Mouse (Mus musculus) embryo, embryonic 10 days (tissue): ENCODE measurements at regions not wholly inside any gene's neighbourhood (a gene's known extent, or its start where the extent isn't known, plus 50 kb on each side); places are given as distances from the start of the nearest gene placed in this dataset.
A peak's percentile ranks its signal among the peaks of the same experiment; 100 is the strongest.

Experiments used
- DNase-seq: peaks from one replicate; pipeline ENCODE4 v3.0.0-alpha.2; 2015; ENCODE audit warnings: low spot score

DNA sequence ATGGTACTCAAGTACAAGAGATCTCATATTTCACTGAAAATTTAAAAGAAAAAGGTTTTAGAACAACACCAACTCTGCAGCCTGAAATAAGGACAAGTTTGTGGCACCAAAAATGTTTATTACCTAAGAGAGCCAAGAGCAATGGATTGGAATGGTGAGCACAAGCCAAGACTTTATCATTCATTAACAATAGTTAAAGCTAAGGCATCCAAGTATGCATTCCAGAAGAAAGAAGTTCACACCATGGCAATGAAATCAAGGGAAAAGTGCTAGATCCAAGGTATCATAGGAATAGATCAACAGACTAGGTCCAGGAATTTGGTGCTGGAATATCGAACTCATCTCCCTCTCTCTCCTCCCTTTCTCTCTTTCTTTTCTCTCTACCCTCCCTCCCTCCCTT, 63.8 kb upstream of the P3h2 start:
- DNase-seq, result no peak

DNA sequence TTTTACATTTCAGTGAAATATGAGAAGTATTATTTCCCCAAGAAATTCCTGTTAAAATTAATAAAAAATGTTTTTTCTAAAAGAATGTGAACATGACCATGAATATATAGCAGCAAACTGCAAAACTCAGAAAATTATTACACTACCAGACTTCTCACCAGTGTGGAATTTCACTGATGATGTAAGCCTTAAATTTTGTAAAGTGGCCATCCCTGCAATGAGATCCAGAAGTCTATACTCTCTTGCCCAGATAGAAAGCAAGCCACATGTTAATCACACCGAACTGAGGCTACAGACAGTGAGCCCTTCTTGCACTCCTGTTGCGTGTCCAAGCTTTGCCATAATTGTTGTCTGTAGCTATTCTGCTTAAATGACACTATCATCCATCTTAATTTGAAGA, 62.6 kb upstream of the P3h2 start:
- no peak for DNase-seq

DNA sequence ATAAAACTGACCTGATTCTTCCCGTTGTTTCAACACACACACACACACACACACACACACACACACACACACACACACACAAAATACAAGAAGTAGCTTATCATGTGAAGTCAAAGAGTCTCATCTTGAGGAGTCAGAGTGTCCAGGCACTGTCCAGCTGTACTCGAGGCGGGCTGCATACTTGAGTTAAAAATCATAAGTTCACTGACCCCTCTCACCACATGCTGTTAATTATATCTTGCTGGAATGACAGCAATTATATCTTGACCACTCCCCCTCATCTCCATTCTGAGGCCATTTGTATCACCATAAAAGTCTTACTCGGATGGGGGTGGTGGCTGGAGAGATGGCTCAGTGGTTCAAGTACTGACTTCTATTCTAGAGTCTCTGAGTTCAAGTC, 58.5 kb upstream of the P3h2 start:
- peak; percentile 10 for DNase-seq

DNA sequence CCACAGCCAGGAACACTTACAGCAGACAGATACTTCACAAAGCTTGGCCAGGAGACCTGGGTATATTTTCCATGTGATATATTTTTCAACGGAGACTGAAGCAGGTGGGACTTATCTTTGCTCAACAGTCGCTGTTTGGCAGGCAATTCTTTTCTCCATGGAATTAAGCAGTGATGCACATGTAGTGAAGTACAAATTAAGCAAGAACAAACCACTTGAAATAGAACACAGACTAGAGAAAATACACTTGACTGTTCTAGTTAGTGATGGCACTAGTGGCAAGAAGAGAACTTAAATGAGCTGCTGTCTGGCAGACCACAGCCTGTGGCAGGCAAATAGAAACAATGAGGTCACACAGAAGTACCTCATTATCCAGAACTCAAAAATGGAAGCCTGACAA, 57.8 kb upstream of the P3h2 start:
- no peak for DNase-seq

DNA sequence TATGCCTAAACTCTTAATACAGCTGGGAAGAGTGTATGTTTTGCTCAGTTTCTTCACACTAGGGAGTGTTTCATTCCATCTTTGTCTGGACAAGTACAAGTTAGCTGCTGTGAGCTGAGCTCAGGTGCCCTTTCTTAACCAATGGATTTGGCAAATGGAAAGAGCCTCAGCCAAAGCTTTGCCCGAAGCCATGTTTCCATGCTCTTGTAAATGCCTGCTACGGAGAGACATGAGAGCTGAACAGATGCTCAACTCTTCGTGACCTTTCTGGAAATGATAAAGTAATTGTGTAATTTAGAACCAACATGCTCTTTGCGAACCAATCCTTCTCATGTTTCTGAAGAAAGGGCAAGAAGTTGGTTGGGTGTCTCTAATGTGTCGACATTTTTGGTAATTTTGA, 52.0 kb upstream of the P3h2 start:
- no peak for DNase-seq
